In the genomic region with DNA sequence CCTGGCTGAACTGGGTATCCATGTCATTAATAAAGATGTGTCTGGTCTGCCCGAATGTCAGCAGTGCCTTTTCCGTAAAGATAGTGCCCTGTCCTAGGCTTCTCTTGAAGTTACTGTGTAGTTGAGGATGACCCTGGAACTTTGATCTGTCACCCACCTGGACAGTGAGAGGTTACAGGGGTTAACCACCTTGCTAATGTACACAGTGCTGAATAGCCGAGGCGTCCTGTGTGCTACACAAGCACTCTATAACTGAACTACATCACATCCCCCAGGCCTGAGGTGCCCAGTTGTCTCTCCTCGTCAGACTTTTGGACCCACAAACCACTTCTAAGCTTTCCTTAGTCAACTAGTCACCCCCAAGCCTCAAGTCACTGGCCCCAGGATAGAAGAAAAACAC, we compare ENCODE assay signal across 8 mouse cellular contexts. TPM values are rescaled to one million over a fixed set of nuclear protein-coding genes. Genes with fewer than 3 reads are reported as not detected.
A peak's percentile ranks its signal among the peaks of the same experiment; 100 is the strongest.
DNase-seq lines count a peak whose midpoint lies in the region; ATAC-seq and TF ChIP-seq lines count a peak whose summit lies in the region.

No protein-coding gene starts in this region.

- H3K27me3 ChIP-seq in embryonic facial prominence, embryonic 15.5 days: no peaks in the 10 kb centered on the region
- H3K27me3 ChIP-seq in intestine, postnatal 0 days (replicated peaks; ENCODE audit: control insufficient read depth, insufficient read depth, low read length): no peaks in the 10 kb centered on the region
- no peaks in the 10 kb centered on the region for H3K27me3 ChIP-seq in neural tube, embryonic 14.5 days (ENCODE audit: control insufficient read depth, insufficient read depth, low read length)

- TF ChIP-seq POLR2A in lung, adult 2 months (IDR thresholded peaks at IDR 0.05; ENCODE audit: borderline replicate concordance, extremely low read depth, low read depth, low read length): no peak

- 44% methylated on average over 5 of the region's 5 CpGs for WGBS in lung, adult 2 months
- 69% methylated on average over 5 of the region's 5 CpGs for WGBS in embryonic facial prominence, embryonic 15.5 days
- WGBS in intestine, postnatal 0 days: 30% methylated on average over 5 of the region's 5 CpGs
- 71% methylated on average over 5 of the region's 5 CpGs for WGBS in neural tube, embryonic 14.5 days

- no peak for ATAC-seq in embryonic facial prominence, embryonic 15.5 days (ENCODE audit: insufficient number of reproducible peaks, low FRiP score, low TSS enrichment, low read depth)
- ATAC-seq in intestine, postnatal 0 days: no peak
- ATAC-seq in neural tube, embryonic 14.5 days (ENCODE audit: low read depth): no peak

- peak overlapping the region; percentile 97 for H3K9ac ChIP-seq in embryonic facial prominence, embryonic 15.5 days
- peak overlapping the region; percentile 95 for H3K9ac ChIP-seq in intestine, postnatal 0 days (ENCODE audit: low read depth, low read length)
- H3K9ac ChIP-seq in neural tube, embryonic 14.5 days (replicated peaks; ENCODE audit: low read depth, low read length): peak overlapping the region; percentile 87

- no peaks in the 10 kb centered on the region for H3K9me3 ChIP-seq in embryonic facial prominence, embryonic 15.5 days (replicated peaks)
- no peaks in the 10 kb centered on the region for H3K9me3 ChIP-seq in intestine, postnatal 0 days (ENCODE audit: control insufficient read depth)
- no peaks in the 10 kb centered on the region for H3K9me3 ChIP-seq in neural tube, embryonic 14.5 days (ENCODE audit: control insufficient read depth, low read length)

- H3K4me1 ChIP-seq in lung, adult 2 months (ENCODE audit: control insufficient read depth, insufficient read depth, low read length): peaks cover 19% of the 10 kb centered on the region
- H3K4me1 ChIP-seq in embryonic facial prominence, embryonic 15.5 days: peaks cover 44% of the 10 kb centered on the region
- H3K4me1 ChIP-seq in intestine, postnatal 0 days (replicated peaks; ENCODE audit: control insufficient read depth, insufficient read depth, low read length): 0 out of 2 replicates have a peak, but pooled peaks cover 8% of the 10 kb centered on the region
- peaks cover 28% of the 10 kb centered on the region for H3K4me1 ChIP-seq in neural tube, embryonic 14.5 days (ENCODE audit: control insufficient read depth, insufficient read depth, low read length)

- peak overlapping the region; percentile 96 for H3K27ac ChIP-seq in embryonic facial prominence, embryonic 15.5 days (replicated peaks)
- H3K27ac ChIP-seq in intestine, postnatal 0 days (ENCODE audit: low read depth, low read length): peak overlapping the region; percentile 94; the same call in 1 of the 2 replicates
- peak overlapping the region; percentile 85; the same call in 1 of the 2 replicates for H3K27ac ChIP-seq in neural tube, embryonic 14.5 days (ENCODE audit: low read depth, low read length)

- DNase-seq in lung, adult 2 months: no peak
- DNase-seq in lung, postnatal 36 days: no peak
- no peak for DNase-seq in retina, postnatal 1 day
- DNase-seq in Muller cell, postnatal 12 days (ENCODE audit: inconsistent ontology term): no peak
- DNase-seq in embryo, embryonic 10.5 days (ENCODE audit: low spot score): no peak

- H3K4me2 ChIP-seq in embryonic facial prominence, embryonic 15.5 days (replicated peaks): peak overlapping the region; percentile 96
- H3K4me2 ChIP-seq in intestine, postnatal 0 days (replicated peaks; ENCODE audit: low read depth): peak overlapping the region; percentile 96
- H3K4me2 ChIP-seq in neural tube, embryonic 14.5 days (ENCODE audit: low read depth, low read length): peak overlapping the region; percentile 100

- H3K4me3 ChIP-seq in lung, adult 2 months (replicated peaks; ENCODE audit: extremely low read depth, low read depth, low read length): peak overlapping the region; percentile 33
- peak overlapping the region; percentile 86 for H3K4me3 ChIP-seq in embryonic facial prominence, embryonic 15.5 days (replicated peaks)
- peak overlapping the region; percentile 79 for H3K4me3 ChIP-seq in intestine, postnatal 0 days (ENCODE audit: low read depth, low read length)
- H3K4me3 ChIP-seq in neural tube, embryonic 14.5 days (ENCODE audit: low read depth, low read length): peak overlapping the region; percentile 84

- no peak for TF ChIP-seq CTCF in lung, adult 2 months (IDR thresholded peaks at IDR 0.05; ENCODE audit: insufficient read depth, low read length)
- TF ChIP-seq CTCF in intestine, postnatal 0 days (IDR thresholded peaks at IDR 0.05; ENCODE audit: low read depth): no peak

- H3K36me3 ChIP-seq in embryonic facial prominence, embryonic 15.5 days: peaks cover 14% of the 10 kb centered on the region
- 0 out of 2 replicates have a peak, but pooled peaks cover 3% of the 10 kb centered on the region for H3K36me3 ChIP-seq in intestine, postnatal 0 days (ENCODE audit: control insufficient read depth, insufficient read depth)
- no peaks in the 10 kb centered on the region; the same call in 1 of the 2 replicates for H3K36me3 ChIP-seq in neural tube, embryonic 14.5 days (ENCODE audit: control insufficient read depth, insufficient read depth, low read length)

RNA-seq across cellular contexts. Expression of gene Znhit2, which starts 1.4 kb away (rescaled TPM):
- 47.0 and 54.7 TPM in 2 replicates for polyA plus RNA-seq in lung, adult 2 months (2012; rRNA removed)
- 37.1 and 41.1 TPM in 2 replicates for polyA plus RNA-seq in embryonic facial prominence, embryonic 15.5 days (2015; fragmentation: Nextera tagmentation; extraction: Ambion mirVana)
- polyA plus RNA-seq in intestine, postnatal 0 days (2015; fragmentation: Nextera tagmentation; extraction: Ambion mirVana): 30.8 and 33.3 TPM in 2 replicates
- 34.3 and 34.8 TPM in 2 replicates for polyA plus RNA-seq in neural tube, embryonic 14.5 days (2014; fragmentation: Nextera tagmentation; extraction: Ambion mirVana)

RNA-seq across cellular contexts. Expression of gene Fau, which starts 4.8 kb away (rescaled TPM):
- polyA plus RNA-seq in lung, adult 2 months (2012; rRNA removed): 896 and 1,315 TPM in 2 replicates
- 809 and 853 TPM in 2 replicates for polyA plus RNA-seq in embryonic facial prominence, embryonic 15.5 days (2015; fragmentation: Nextera tagmentation; extraction: Ambion mirVana)
- 964 and 990 TPM in 2 replicates for polyA plus RNA-seq in intestine, postnatal 0 days (2015; fragmentation: Nextera tagmentation; extraction: Ambion mirVana)
- 538 and 563 TPM in 2 replicates for polyA plus RNA-seq in neural tube, embryonic 14.5 days (2014; fragmentation: Nextera tagmentation; extraction: Ambion mirVana)

RNA-seq across cellular contexts. Expression of gene Mrpl49, which starts 4.8 kb away (rescaled TPM):
- 10.8 and 13.7 TPM in 2 replicates for polyA plus RNA-seq in lung, adult 2 months (2012; rRNA removed)
- polyA plus RNA-seq in embryonic facial prominence, embryonic 15.5 days (2015; fragmentation: Nextera tagmentation; extraction: Ambion mirVana): 66.8 and 67.1 TPM in 2 replicates
- polyA plus RNA-seq in intestine, postnatal 0 days (2015; fragmentation: Nextera tagmentation; extraction: Ambion mirVana): 35.0 and 36.3 TPM in 2 replicates
- polyA plus RNA-seq in neural tube, embryonic 14.5 days (2014; fragmentation: Nextera tagmentation; extraction: Ambion mirVana): 63.2 and 65.5 TPM in 2 replicates

RNA-seq across cellular contexts. Expression of gene Tm7sf2, which starts 5.8 kb away (rescaled TPM):
- 34.6 and 36.5 TPM in 2 replicates for polyA plus RNA-seq in lung, adult 2 months (2012; rRNA removed)
- 21.7 and 24.6 TPM in 2 replicates for polyA plus RNA-seq in embryonic facial prominence, embryonic 15.5 days (2015; fragmentation: Nextera tagmentation; extraction: Ambion mirVana)
- 13.4 and 17.5 TPM in 2 replicates for polyA plus RNA-seq in intestine, postnatal 0 days (2015; fragmentation: Nextera tagmentation; extraction: Ambion mirVana)
- 53.4 and 63.7 TPM in 2 replicates for polyA plus RNA-seq in neural tube, embryonic 14.5 days (2014; fragmentation: Nextera tagmentation; extraction: Ambion mirVana)

RNA-seq across cellular contexts. Expression of gene Vps51, which starts 14.6 kb away (rescaled TPM):
- polyA plus RNA-seq in lung, adult 2 months (2012; rRNA removed): 61.7 and 81.7 TPM in 2 replicates
- polyA plus RNA-seq in embryonic facial prominence, embryonic 15.5 days (2015; fragmentation: Nextera tagmentation; extraction: Ambion mirVana): 75.9 and 76.4 TPM in 2 replicates
- 35.9 and 42.4 TPM in 2 replicates for polyA plus RNA-seq in intestine, postnatal 0 days (2015; fragmentation: Nextera tagmentation; extraction: Ambion mirVana)
- polyA plus RNA-seq in neural tube, embryonic 14.5 days (2014; fragmentation: Nextera tagmentation; extraction: Ambion mirVana): 72.9 and 73.2 TPM in 2 replicates

Comparison
In these comparisons a context has a peak if more than half of its experiments do, and no peak if none do; other contexts are left out.
1. H3K4me3 ChIP-seq: peak in every context shown above with its lines; median percentile 86 in embryonic facial prominence, embryonic 15.5 days; 84 in neural tube, embryonic 14.5 days; 79 in intestine, postnatal 0 days; 33 in lung, adult 2 months.